Mouse (Mus musculus): ENCODE results near the gene 1110008P14Rik. TPM values are rescaled to one million over a fixed set of nuclear protein-coding genes. Genes with fewer than 3 reads are reported as not detected.

Gene 1110008P14Rik
- total and polyA plus RNA-seq, 3 experiments = 152 to 1,061 (median 167) TPM

- no peak for DNase-seq
These were observed 29.7 kb upstream of the 1110008P14Rik start for GRCm38 (mm10) chr2:32411407-32411806.

GRCm38 (mm10) chr2:32408429-32409424, 27.0 kb upstream of the 1110008P14Rik start:
- DNase-seq = no peak

- DNase-seq = no peak
These were observed 25.5 kb upstream of the 1110008P14Rik start for GRCm38 (mm10) chr2:32407144-32407824.

GRCm38 (mm10) chr2:32404663-32405062, 22.9 kb upstream of the 1110008P14Rik start:
- DNase-seq = peak; percentile 90

GRCm38 (mm10) chr2:32396695-32397094, 15.0 kb upstream of the 1110008P14Rik start:
- no peak for DNase-seq

GRCm38 (mm10) chr2:32395946-32396621, 14.3 kb upstream of the 1110008P14Rik start:
- DNase-seq = peak; percentile 94

GRCm38 (mm10) chr2:32395484-32395945, 13.8 kb upstream of the 1110008P14Rik start, which contains the start of gene Ptges2:
Gene Ptges2, plus strand, starts transcription at chr2:32395896.
- peak; percentile 95 for DNase-seq

GRCm38 (mm10) chr2:32394973-32395372, 13.2 kb upstream of the 1110008P14Rik start:
- DNase-seq = no peak

GRCm38 (mm10) chr2:32392063-32392462, 10.3 kb upstream of the 1110008P14Rik start:
- DNase-seq = no peak

- no peak for DNase-seq
These were observed 9.1 kb upstream of the 1110008P14Rik start for GRCm38 (mm10) chr2:32390871-32391270.

GRCm38 (mm10) chr2:32389157-32389556, 7.4 kb upstream of the 1110008P14Rik start:
- DNase-seq = no peak

GRCm38 (mm10) chr2:32387706-32388490, 6.2 kb upstream of the 1110008P14Rik start, which contains the start of gene Lcn2:
Gene Lcn2, minus strand, starts transcription at chr2:32388252.
- peak; percentile 46 for DNase-seq

- DNase-seq = no peak
These were observed 951 bp upstream of the 1110008P14Rik start for GRCm38 (mm10) chr2:32382689-32383088.

- no peak for DNase-seq
These were observed 480 bp downstream of the 1110008P14Rik start for GRCm38 (mm10) chr2:32381141-32381774.

- DNase-seq = peak; percentile 89
These were observed 1.7 kb downstream of the 1110008P14Rik start for GRCm38 (mm10) chr2:32380001-32380500.

GRCm38 (mm10) chr2:32376963-32377362, 4.8 kb downstream of the 1110008P14Rik start:
- DNase-seq = no peak

- DNase-seq = no peak
These were observed 6.3 kb downstream of the 1110008P14Rik start for GRCm38 (mm10) chr2:32375317-32375940.

GRCm38 (mm10) chr2:32374191-32374590, 7.5 kb downstream of the 1110008P14Rik start:
- DNase-seq = no peak

GRCm38 (mm10) chr2:32367315-32367714, 14.4 kb downstream of the 1110008P14Rik start:
- no peak for DNase-seq

GRCm38 (mm10) chr2:32364121-32364520, 17.6 kb downstream of the 1110008P14Rik start:
- no peak for DNase-seq
